Mouse (Mus musculus) kidney, adult 2 months (tissue): ENCODE data around the gene Zbtb22.

ENCODE experiments used
- CTCF ChIP-seq: fragments of 200-500 bp; conservative IDR thresholded peaks from 2 replicates; pipeline ENCODE4 v1.5.1; 2011; ENCODE audit warnings: low read depth, mild to moderate bottlenecking, control low read depth, low read length, moderate library complexity, mixed read lengths; ENCODE audit not compliant: insufficient read depth, insufficient read length
- POLR2A ChIP-seq: fragments of 200-500 bp; IDR thresholded peaks from one replicate; pipeline ENCODE4 v1.6.1; 2011; ENCODE audit warnings: low read depth, low read length, control low read depth

DNA sequence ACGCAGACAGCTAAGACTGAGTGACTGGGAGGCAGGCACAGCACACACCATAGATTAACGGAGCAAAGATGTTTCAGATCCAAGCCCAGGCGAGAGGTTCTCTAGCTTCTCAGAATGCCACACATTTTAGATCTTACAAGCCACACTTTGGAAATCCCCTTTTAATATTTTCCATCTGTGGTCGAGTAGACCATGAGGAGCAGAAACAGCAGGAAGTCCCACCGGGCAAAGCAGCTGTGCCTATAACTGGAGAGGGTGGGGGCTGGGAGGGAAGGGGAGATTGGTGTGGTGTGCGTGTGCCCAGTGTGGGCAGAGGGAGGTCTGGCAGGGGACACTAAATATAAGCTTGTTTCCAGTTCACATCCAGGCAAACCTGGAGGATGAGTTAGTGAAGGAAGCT, 41.8 kb downstream of the Zbtb22 start:
- TF ChIP-seq POLR2A (no peak), CTCF (no peak)
